Mouse (Mus musculus): ENCODE data around the gene Ccer2.

GRCm38 (mm10) chr7:28787884-28788283 is 31.9 kb downstream of the Ccer2 start:
- no peak for TF ChIP-seq CTCF (IDR thresholded peaks at IDR 0.05; ENCODE audit: insufficient read depth, low read length)
- TF ChIP-seq POLR2A (IDR thresholded peaks at IDR 0.05; ENCODE audit: borderline replicate concordance, extremely low read depth, low read depth, low read length), result no peak

All from lung, adult 2 months (tissue).